Mouse (Mus musculus): ENCODE results near the gene Olfr850. TPM values are rescaled to one million over a fixed set of nuclear protein-coding genes. Genes with fewer than 3 reads are reported as not detected.

The Olfr850 gene
- not detected for total RNA-seq (2022)

GRCm38 (mm10) chr9:19478148-19478547, at the start of gene Olfr850:
Gene Olfr850 (minus strand): TSS chr9:19478248.
- DNase-seq (ENCODE audit: low spot score in 2 of 2) = no peak

DNA sequence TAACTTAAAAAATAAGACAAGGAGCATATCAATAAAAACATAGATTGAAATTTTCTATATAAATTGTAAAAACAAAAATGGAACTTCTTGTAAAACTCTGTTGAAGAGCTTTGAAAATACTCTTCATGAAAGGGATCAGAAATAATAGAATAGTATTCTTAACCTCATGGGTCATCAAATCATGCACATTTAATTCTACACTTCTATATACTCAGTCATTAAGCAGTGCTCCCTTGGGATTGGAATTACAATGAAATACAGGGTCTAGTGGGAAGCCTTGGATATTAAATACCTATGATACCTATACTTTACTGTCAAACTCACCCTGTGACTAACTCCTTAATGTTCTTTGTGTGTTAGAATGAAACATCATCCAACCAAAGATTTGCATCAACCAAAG, 14.9 kb upstream of the Olfr850 start, which contains the start of gene Olfr851:
TSS of gene Olfr851 (plus strand) at position 301 of the 400 bp plus-strand sequence.
- DNase-seq (ENCODE audit: low spot score in 2 of 2) = no peak

DNA sequence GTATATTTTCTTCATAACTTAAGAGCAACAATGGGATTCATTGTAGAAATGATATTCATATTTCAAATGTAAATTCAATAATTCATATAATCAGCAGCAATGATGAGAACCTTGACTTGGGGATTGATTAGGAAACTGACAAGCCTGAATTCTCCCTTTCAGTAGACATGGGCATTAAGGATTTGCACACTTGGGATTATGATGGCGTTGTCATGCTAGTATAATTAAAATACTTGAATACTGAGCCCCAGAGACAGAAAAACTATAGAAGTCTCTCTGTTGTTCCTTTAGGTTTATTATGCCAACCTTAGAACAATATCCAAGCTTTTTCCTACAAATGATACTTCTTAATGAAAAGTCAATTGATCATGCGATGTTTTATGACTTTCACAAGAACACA, 38.1 kb downstream of the Olfr850 start, which contains the start of gene Olfr849:
TSS of gene Olfr849 (plus strand) at position 301 of the 400 bp plus-strand sequence.
- no peak for DNase-seq (ENCODE audit: low spot score in 2 of 2)

Other genes with a start within 250 kb of the Olfr850 start
- gene Olfr843, start 226.3 kb downstream of the Olfr850 start, total RNA-seq (2022) = not detected
- not detected for gene Olfr844, start 161.9 kb downstream of the Olfr850 start, total RNA-seq (2022)
- gene Olfr845, start 141.8 kb downstream of the Olfr850 start, total RNA-seq (2022) = not detected
- gene Olfr846, start 114.2 kb downstream of the Olfr850 start, total RNA-seq (2022) = not detected
- not detected for gene Olfr847, start 99.6 kb downstream of the Olfr850 start, total RNA-seq (2022)
- gene Olfr849, start 38.0 kb downstream of the Olfr850 start, total RNA-seq (2022) = not detected
- gene Olfr851, start 15.0 kb upstream of the Olfr850 start, total RNA-seq (2022) = not detected
- not detected for gene Olfr853, start 62.8 kb upstream of the Olfr850 start, total RNA-seq (2022)
- gene Olfr854, start 89.1 kb upstream of the Olfr850 start, total RNA-seq (2022) = not detected
- not detected for gene Olfr855, start 104.4 kb upstream of the Olfr850 start, total RNA-seq (2022)
- 10 to 100 TPM; 13.2 to 16.8 (median 14.5) TPM for gene Zfp317, start 143.9 kb upstream of the Olfr850 start, total RNA-seq (2022)
- gene Olfr857, start 231.2 kb upstream of the Olfr850 start, total RNA-seq (2022) = not detected

Data from gastrocnemius, adult 8-10 months (tissue).